Mouse (Mus musculus) cortical plate, adult 2 months (tissue): Measurements from ENCODE around the gene Slc12a3.
A peak's percentile ranks its signal among the peaks of the same experiment; 100 is the strongest.

Source experiments
- CTCF ChIP-seq: fragments of 200-500 bp; IDR thresholded peaks from 2 replicates; pipeline ENCODE4 v1.5.1; 2011; ENCODE audit warnings: mild to moderate bottlenecking, control low read depth, low read length; ENCODE audit not compliant: insufficient read depth; ENCODE audit errors: extremely low read depth
- POLR2A ChIP-seq: fragments of 200-500 bp; IDR thresholded peaks from 2 replicates; pipeline ENCODE4 v1.6.1; 2011; ENCODE audit warnings: mild to moderate bottlenecking, low read length, control low read depth; ENCODE audit not compliant: insufficient read depth; ENCODE audit errors: extremely low read depth

GRCm38 (mm10) chr8:94333345-94333744, 4.3 kb downstream of the Slc12a3 start:
- peak; percentile 29 for TF ChIP-seq CTCF
- no peak for TF ChIP-seq POLR2A
